Mouse (Mus musculus): ENCODE data around the gene Rab3gap1.

DNA sequence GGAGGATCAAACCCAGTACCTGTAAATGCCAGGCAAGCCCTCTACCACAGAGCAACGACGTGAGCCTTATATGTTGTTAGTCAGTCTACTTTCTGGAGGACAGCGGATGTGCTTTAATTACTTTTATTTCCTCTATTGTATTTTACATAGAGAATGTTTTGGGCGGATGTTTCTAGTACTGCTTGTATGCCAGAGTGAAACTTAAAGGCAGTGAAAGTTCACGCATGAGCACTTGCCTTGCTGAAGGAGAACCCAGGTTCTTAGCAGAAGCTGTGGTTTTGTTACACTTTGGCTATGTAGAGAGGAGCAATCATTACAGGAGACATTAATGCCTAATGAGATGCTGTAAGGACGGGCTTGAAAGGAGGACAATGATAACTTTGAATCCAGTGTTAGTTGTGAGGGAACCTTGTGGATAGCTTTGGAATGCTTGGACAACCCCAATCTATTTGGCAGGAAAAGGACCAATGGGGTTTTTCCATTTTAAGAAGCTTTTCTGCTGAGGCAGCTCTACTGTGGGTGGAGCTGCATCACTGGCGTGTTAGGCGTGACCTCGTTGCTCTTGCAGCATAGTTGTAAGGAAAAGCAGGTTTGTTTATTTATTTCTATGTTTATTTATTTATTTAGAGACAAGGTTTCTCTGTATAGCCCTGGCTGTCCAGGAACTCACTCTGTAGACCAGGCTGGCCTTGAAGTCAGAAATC, 9.5 kb upstream of the Rab3gap1 start:
- no peak for TF ChIP-seq POLR2A (IDR thresholded peaks at IDR 0.05; ENCODE audit: borderline replicate concordance, control insufficient read depth, low read depth, low read length)
- TF ChIP-seq CTCF (IDR thresholded peaks at IDR 0.05; ENCODE audit: control insufficient read depth, insufficient read depth, low read length), result no peak
